ENCODE assay signal across 8 mouse cellular contexts in genomic region chr5:120673626-120674025, GRCm38 (mm10). TPM values are rescaled to one million over a fixed set of nuclear protein-coding genes. Genes with fewer than 3 reads are reported as not detected.
DNase-seq lines count a peak whose midpoint lies in the region; ATAC-seq and TF ChIP-seq lines count a peak whose summit lies in the region.

No protein-coding gene starts in this region.

- no peak for TF ChIP-seq POLR2A in liver, adult 2 months (IDR thresholded peaks at IDR 0.05; ENCODE audit: extremely low read depth, insufficient read depth, low read length)

- TF ChIP-seq CTCF in liver, adult 2 months (IDR thresholded peaks at IDR 0.05; ENCODE audit: low read depth, low read length): peak; percentile 97

- 15% methylated on average over 12 of the region's 12 CpGs for WGBS in neural tube, embryonic 15.5 days
- 4% methylated on average over 12 of the region's 12 CpGs for WGBS in liver, adult 2 months

- ATAC-seq in neural tube, embryonic 15.5 days (ENCODE audit: low FRiP score): no peak

- intact Hi-C loops in heart, postnatal 36 days (cut with DNase I): loop anchor here (1.0 kb wide), 1 partner anchor 53 kb away; no protein-coding TSS in a partner anchor

- peaks cover 3% of the 10 kb centered on the region; the same call in 1 of the 2 replicates for H3K27me3 ChIP-seq in neural tube, embryonic 15.5 days (replicated peaks)
- H3K27me3 ChIP-seq in liver, adult 2 months (ENCODE audit: control insufficient read depth, insufficient read depth, low read length): no peaks in the 10 kb centered on the region

- H3K9ac ChIP-seq in neural tube, embryonic 15.5 days (replicated peaks): no peak overlapping the region
- H3K9ac ChIP-seq in liver, adult 2 months (ENCODE audit: low read depth, low read length): no peak overlapping the region

- no peak overlapping the region for H3K27ac ChIP-seq in neural tube, embryonic 15.5 days (replicated peaks)
- H3K27ac ChIP-seq in liver, adult 2 months (replicated peaks; ENCODE audit: insufficient read depth, low read depth, low read length): no peak overlapping the region

- DNase-seq in neural tube, embryonic 10.5 days (ENCODE audit: extremely low spot score, low spot score): peak; percentile 64
- DNase-seq in ZHBTc4 (ENCODE audit: low read depth, low spot score): peak; percentile 89
- DNase-seq in cerebellum, postnatal 36 days: peak; percentile 77 to 81
- DNase-seq in heart, postnatal 36 days: peak; percentile 67
- peak; percentile 53 for DNase-seq in liver, adult 2 months (ENCODE audit: extremely low read depth, low read depth, low spot score)
- peak; percentile 62 for DNase-seq in retina, postnatal 7 days (ENCODE audit: low read depth, low spot score)
- peak; percentile 63 for DNase-seq in urinary bladder, postnatal 25 days (ENCODE audit: low spot score)

- H3K36me3 ChIP-seq in neural tube, embryonic 15.5 days: no peaks in the 10 kb centered on the region
- H3K36me3 ChIP-seq in liver, adult 2 months (ENCODE audit: control insufficient read depth, insufficient read depth, low read length): no peaks in the 10 kb centered on the region

- no peak overlapping the region for H3K4me2 ChIP-seq in neural tube, embryonic 15.5 days

- H3K79me2 ChIP-seq in liver, adult 2 months (ENCODE audit: control insufficient read depth, insufficient read depth, low read length): no peaks in the 10 kb centered on the region

- H3K9me3 ChIP-seq in neural tube, embryonic 15.5 days (replicated peaks): no peaks in the 10 kb centered on the region

- H3K4me1 ChIP-seq in neural tube, embryonic 15.5 days: no peaks in the 10 kb centered on the region
- no peaks in the 10 kb centered on the region for H3K4me1 ChIP-seq in liver, adult 2 months (ENCODE audit: control insufficient read depth, insufficient read depth, low read length)

- H3K4me3 ChIP-seq in neural tube, embryonic 15.5 days (replicated peaks): no peak overlapping the region
- no peak overlapping the region for H3K4me3 ChIP-seq in liver, adult 2 months (ENCODE audit: insufficient read depth, low read depth, low read length)

RNA-seq across cellular contexts. Expression of gene Rasal1, which starts 25.0 kb away (rescaled TPM):
- polyA plus RNA-seq in neural tube, embryonic 15.5 days (2015; fragmentation: Nextera tagmentation; extraction: Ambion mirVana): 0.24 and 0.93 TPM in 2 replicates
- not detected for total RNA-seq in heart, postnatal 36 days (2021)
- total RNA-seq in liver, adult 2 months (2014; rRNA removed): 0.09 and 0.54 TPM in 2 replicates
- polyA plus RNA-seq in liver, adult 2 months (2012; rRNA removed): 0.10 and 0.95 TPM in 2 replicates

RNA-seq across cellular contexts. Expression of gene Dtx1, which starts 38.1 kb away (rescaled TPM):
- polyA plus RNA-seq in neural tube, embryonic 15.5 days (2015; fragmentation: Nextera tagmentation; extraction: Ambion mirVana): 59.9 and 61.1 TPM in 2 replicates
- 1 to 10 TPM; 1.8 to 1.9 TPM for total RNA-seq in heart, postnatal 36 days (2021)
- 0.65 and 1.4 TPM in 2 replicates for total RNA-seq in liver, adult 2 months (2014; rRNA removed)
- 0.75 and 1.3 TPM in 2 replicates for polyA plus RNA-seq in liver, adult 2 months (2012; rRNA removed)

RNA-seq across cellular contexts. Expression of gene Cfap73, which starts 39.6 kb away (rescaled TPM):
- 0.33 and 0.80 TPM in 2 replicates for polyA plus RNA-seq in neural tube, embryonic 15.5 days (2015; fragmentation: Nextera tagmentation; extraction: Ambion mirVana)
- not detected for total RNA-seq in heart, postnatal 36 days (2021)
- total RNA-seq in liver, adult 2 months (2014; rRNA removed): not detected in 2 replicates
- not detected in 2 replicates for polyA plus RNA-seq in liver, adult 2 months (2012; rRNA removed)
